Mouse (Mus musculus) lung, postnatal 0 days (tissue): Measurements from ENCODE around the gene Hnrnpd. TPM values are rescaled to one million over a fixed set of nuclear protein-coding genes. Genes with fewer than 3 reads are reported as not detected.
A peak's percentile ranks its signal among the peaks of the same experiment; 100 is the strongest.

Experiments used
- ATAC-seq: fragments of 200-750 bp; cut with Nextera tagmentation; 2 replicates; pipeline ENCODE4 v1.8.0; 2017; ENCODE audit warnings: moderate library complexity
- DNase-seq: peaks from one replicate; pipeline ENCODE4 v3.0.0-alpha.2; 2016; ENCODE audit warnings: low spot score
- H3K27ac ChIP-seq: fragments of 300-500 bp; sonication (generic); 2 replicates; pipeline ENCODE4 v1.5.1; 2014; ENCODE audit warnings: antibody characterized with exemption, mild to moderate bottlenecking, low read length, mixed read lengths
- H3K27me3 ChIP-seq: fragments of 300-500 bp; sonication (generic); replicated peaks from 2 replicates; pipeline ENCODE4 v1.6.1; 2014; ENCODE audit warnings: low read length, mixed read lengths; ENCODE audit not compliant: insufficient read depth
- H3K36me3 ChIP-seq: fragments of 300-500 bp; sonication (generic); 2 replicates; pipeline ENCODE4 v1.6.1; 2014; ENCODE audit warnings: low read length, mixed read lengths; ENCODE audit not compliant: insufficient read depth
- H3K4me1 ChIP-seq: fragments of 300-500 bp; sonication (generic); 2 replicates; pipeline ENCODE4 v1.6.1; 2014; ENCODE audit warnings: antibody characterized with exemption, low read depth, low read length, mixed read lengths; ENCODE audit not compliant: insufficient read depth
- H3K4me2 ChIP-seq: fragments of 300-500 bp; sonication (generic); replicated peaks from 2 replicates; pipeline ENCODE4 v1.6.1; 2014; ENCODE audit warnings: low read depth, mild to moderate bottlenecking, low read length, moderate library complexity, mixed read lengths
- H3K4me3 ChIP-seq: fragments of 300-500 bp; sonication (generic); 2 replicates; pipeline ENCODE4 v1.5.1; 2014; ENCODE audit warnings: low read depth, low read length
- H3K9ac ChIP-seq: fragments of 300-500 bp; sonication (generic); replicated peaks from 2 replicates; pipeline ENCODE4 v1.6.1; 2014; ENCODE audit warnings: low read depth, mild to moderate bottlenecking
- H3K9me3 ChIP-seq: fragments of 300-500 bp; sonication (generic); 2 replicates; pipeline ENCODE4 v1.6.1; 2016; ENCODE audit warnings: low read length, mixed read lengths
- CTCF ChIP-seq: IDR thresholded peaks from 2 replicates; pipeline ENCODE4 v1.5.1; 2016; ENCODE audit warnings: antibody characterized with exemption, mild to moderate bottlenecking
- EP300 ChIP-seq: IDR thresholded peaks from 2 replicates; pipeline ENCODE4 v1.6.1; 2016; ENCODE audit warnings: antibody characterized with exemption, mild to moderate bottlenecking, control low read depth
- WGBS: fragments of 180-500 bp; shearing (Covaris S2); extraction: QIAGEN DNeasy Blood & Tissue Kit; methylation state at CpG from one replicate; pipeline ENCODE4 v1.1.7; 2014; 5-methylcytosine and 5-hydroxymethylcytosine counted together
- polyA plus RNA-seq: library from polyadenylated mRNA; unstranded; fragments of >200 nt; fragmentation: Nextera tagmentation; extraction: Ambion mirVana; gene quantifications from 2 replicates; pipeline ENCODE4 v1.2.1, GENCODE M21; 2015

The Hnrnpd gene
- polyA plus RNA-seq = 44.0 and 51.4 TPM in 2 replicates

GRCm38 (mm10) chr5:99978699-99979442 is at the start of gene Hnrnpd, which contains the start of gene 4930524J08Rik:
Gene Hnrnpd, minus strand, starts transcription at chr5:99978938.
Gene 4930524J08Rik, plus strand, starts transcription at chr5:99979061.
- peaks cover 3% of the 10 kb centered on the region; the same call in 1 of the 2 replicates for H3K4me1 ChIP-seq
- no peaks in the 10 kb centered on the region for H3K9me3 ChIP-seq
- H3K4me3 ChIP-seq = peak within 1 kb of the TSS; percentile 84
- H3K4me2 ChIP-seq = peak within 1 kb of the TSS; percentile 72
- DNase-seq (peak; percentile 98), ATAC-seq (peak; percentile 97)
- peak within 1 kb of the TSS; percentile 68 for H3K9ac ChIP-seq
- no peaks in the 10 kb centered on the region for H3K27me3 ChIP-seq
- 4% methylated on average over 64 of the region's 97 CpGs for WGBS
- TF ChIP-seq CTCF (no peak), EP300 (no peak)
- H3K27ac ChIP-seq = peak within 1 kb of the TSS; percentile 96
- H3K36me3 ChIP-seq = no peaks in the 10 kb centered on the region

GRCm38 (mm10) chr5:100024868-100025267 is 46.1 kb upstream of the Hnrnpd start:
- Histone ChIP-seq H3K4me2 (no peak overlapping the region), H3K9ac (no peak overlapping the region)

GRCm38 (mm10) chr5:100024403-100024802 is 45.7 kb upstream of the Hnrnpd start:
- no peak for ATAC-seq
- H3K4me1 ChIP-seq = no peaks in the 10 kb centered on the region
- no peaks in the 10 kb centered on the region for H3K9me3 ChIP-seq
- no peaks in the 10 kb centered on the region for H3K36me3 ChIP-seq
- no peak overlapping the region for H3K27ac ChIP-seq
- H3K4me3 ChIP-seq = no peak overlapping the region
- 45% methylated on average over 5 of the region's 5 CpGs for WGBS
- no peak overlapping the region for H3K4me2 ChIP-seq
- no peak overlapping the region for H3K9ac ChIP-seq
- H3K27me3 ChIP-seq = no peaks in the 10 kb centered on the region
- TF ChIP-seq CTCF (no peak), EP300 (no peak)
- no peak for DNase-seq

More at GRCm38 (mm10) chr5:100024868-100025267, 46.1 kb upstream of the Hnrnpd start:
- Histone ChIP-seq H3K27ac (no peak overlapping the region), H3K4me1 (no peaks in the 10 kb centered on the region), H3K4me3 (no peak overlapping the region), H3K9me3 (no peaks in the 10 kb centered on the region), H3K36me3 (no peaks in the 10 kb centered on the region), H3K27me3 (no peaks in the 10 kb centered on the region)
- WGBS = 55% methylated on average over 1 of the region's 1 CpGs
- TF ChIP-seq EP300 (no peak), CTCF (no peak)
- ATAC-seq = no peak
- no peak for DNase-seq

- Histone ChIP-seq H3K27ac (no peak overlapping the region), H3K9me3 (no peaks in the 10 kb centered on the region), H3K4me3 (no peak overlapping the region), H3K4me1 (no peaks in the 10 kb centered on the region), H3K4me2 (no peak overlapping the region), H3K36me3 (no peaks in the 10 kb centered on the region), H3K27me3 (no peaks in the 10 kb centered on the region), H3K9ac (no peak overlapping the region)
- TF ChIP-seq CTCF (no peak), EP300 (no peak)
- ATAC-seq (no peak), DNase-seq (no peak)
These were observed 41.4 kb upstream of the Hnrnpd start for GRCm38 (mm10) chr5:100020089-100020488.

GRCm38 (mm10) chr5:100012599-100012998 is 33.9 kb upstream of the Hnrnpd start:
- Histone ChIP-seq H3K27ac (no peak overlapping the region), H3K4me1 (no peaks in the 10 kb centered on the region), H3K4me3 (no peak overlapping the region), H3K9ac (no peak overlapping the region), H3K36me3 (no peaks in the 10 kb centered on the region), H3K4me2 (no peak overlapping the region), H3K9me3 (no peaks in the 10 kb centered on the region), H3K27me3 (no peaks in the 10 kb centered on the region)
- WGBS = 56% methylated on average over 9 of the region's 9 CpGs
- DNase-seq (no peak), ATAC-seq (no peak)
- TF ChIP-seq EP300 = no peak

GRCm38 (mm10) chr5:100008485-100008884 is 29.7 kb upstream of the Hnrnpd start:
- Histone ChIP-seq H3K4me2 (no peak overlapping the region), H3K27me3 (no peaks in the 10 kb centered on the region), H3K27ac (no peak overlapping the region), H3K4me1 (no peaks in the 10 kb centered on the region), H3K36me3 (no peaks in the 10 kb centered on the region), H3K4me3 (no peak overlapping the region), H3K9me3 (no peaks in the 10 kb centered on the region), H3K9ac (no peak overlapping the region)
- DNase-seq = no peak
- no peak for ATAC-seq
- no peak for TF ChIP-seq EP300
- peak; percentile 26; the same call in 1 of the 2 replicates for TF ChIP-seq CTCF
- WGBS = 40% methylated on average over 3 of the region's 3 CpGs
